Mouse (Mus musculus) heart, adult 11 months (tissue): Measurements from ENCODE around the gene Extl1.

Source experiments
- DNase-seq: peaks from one replicate; pipeline ENCODE4 v3.0.0; 2022

Gene Extl1

DNA sequence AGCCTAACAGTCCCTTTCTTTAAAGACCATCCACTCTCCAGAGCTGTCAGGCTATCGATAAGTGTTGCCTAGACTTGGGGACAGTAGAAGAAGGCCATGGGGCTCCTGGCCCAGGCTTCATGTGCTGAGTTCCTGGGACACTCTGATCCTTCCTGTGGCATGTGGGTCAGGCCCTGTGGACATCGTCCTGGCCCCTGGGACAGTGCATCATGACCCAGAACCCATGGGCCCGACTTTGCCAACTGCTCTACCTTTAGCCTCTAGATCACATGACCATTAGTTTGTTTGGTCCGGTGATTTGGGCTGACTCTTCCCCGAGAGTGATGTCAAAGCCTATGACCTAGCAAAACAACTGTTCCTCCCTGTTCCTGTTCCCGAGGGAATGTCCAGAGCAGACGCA, 73.5 kb downstream of the Extl1 start:
- no peak for DNase-seq

DNA sequence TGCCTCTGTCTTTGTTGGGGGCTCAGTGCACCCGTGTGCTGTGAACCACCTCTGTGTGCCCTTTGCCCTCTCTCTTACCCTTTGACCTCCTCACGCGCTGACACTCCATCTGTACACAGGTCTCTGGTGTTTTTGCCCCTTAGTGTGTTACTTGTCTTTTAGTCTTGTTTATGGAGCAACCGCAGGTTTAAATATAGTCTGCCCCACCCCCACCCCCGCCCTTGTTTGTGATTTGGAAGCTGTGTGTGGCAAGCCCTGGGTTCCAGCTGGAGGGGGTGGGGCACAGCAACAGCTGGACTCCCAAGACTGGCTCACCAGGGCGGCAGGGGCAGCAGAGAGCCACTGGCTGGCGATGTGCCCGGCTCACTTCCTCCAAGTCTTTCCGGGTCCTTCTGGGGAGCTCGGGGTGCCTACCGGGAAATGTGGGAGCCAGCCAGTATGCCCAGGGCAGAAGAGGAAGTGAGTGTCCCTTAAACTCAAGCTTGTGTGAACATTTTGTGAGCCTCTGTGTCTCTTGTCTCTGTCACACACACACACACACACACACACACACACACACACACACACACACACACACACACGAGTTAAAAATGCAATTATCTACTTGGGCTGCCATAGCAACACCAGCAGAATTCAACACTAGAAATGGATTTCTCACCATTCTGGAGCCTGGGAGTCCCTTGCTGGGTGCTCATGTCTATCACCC, 76.1 kb downstream of the Extl1 start:
- peak; percentile 99 for DNase-seq

DNA sequence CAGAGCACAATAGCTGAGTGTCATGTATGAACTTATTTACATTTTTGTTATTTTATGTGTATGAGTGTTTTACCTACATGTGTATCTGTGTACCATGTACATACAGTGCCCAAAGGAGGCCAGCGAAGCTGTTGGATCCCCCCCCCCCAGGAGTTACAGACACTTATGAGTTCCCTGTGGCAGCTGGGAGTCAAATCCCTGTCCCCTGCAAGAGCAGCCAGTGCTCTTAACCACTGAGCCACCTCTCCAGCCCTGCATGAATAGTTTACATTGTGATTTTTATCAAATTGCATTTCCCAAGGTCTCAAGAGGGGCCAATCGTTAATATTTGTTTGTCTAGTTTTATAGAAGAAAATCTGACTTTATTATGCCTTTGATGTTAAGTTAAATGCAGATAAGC, 76.7 kb downstream of the Extl1 start:
- DNase-seq, result peak; percentile 71
